Mouse (Mus musculus): ENCODE data around the gene Edem1. TPM values are rescaled to one million over a fixed set of nuclear protein-coding genes. Genes with fewer than 3 reads are reported as not detected.

The Edem1 gene
- polyA plus RNA-seq, 1 experiment from 2014 or later: 21.5 TPM

DNA sequence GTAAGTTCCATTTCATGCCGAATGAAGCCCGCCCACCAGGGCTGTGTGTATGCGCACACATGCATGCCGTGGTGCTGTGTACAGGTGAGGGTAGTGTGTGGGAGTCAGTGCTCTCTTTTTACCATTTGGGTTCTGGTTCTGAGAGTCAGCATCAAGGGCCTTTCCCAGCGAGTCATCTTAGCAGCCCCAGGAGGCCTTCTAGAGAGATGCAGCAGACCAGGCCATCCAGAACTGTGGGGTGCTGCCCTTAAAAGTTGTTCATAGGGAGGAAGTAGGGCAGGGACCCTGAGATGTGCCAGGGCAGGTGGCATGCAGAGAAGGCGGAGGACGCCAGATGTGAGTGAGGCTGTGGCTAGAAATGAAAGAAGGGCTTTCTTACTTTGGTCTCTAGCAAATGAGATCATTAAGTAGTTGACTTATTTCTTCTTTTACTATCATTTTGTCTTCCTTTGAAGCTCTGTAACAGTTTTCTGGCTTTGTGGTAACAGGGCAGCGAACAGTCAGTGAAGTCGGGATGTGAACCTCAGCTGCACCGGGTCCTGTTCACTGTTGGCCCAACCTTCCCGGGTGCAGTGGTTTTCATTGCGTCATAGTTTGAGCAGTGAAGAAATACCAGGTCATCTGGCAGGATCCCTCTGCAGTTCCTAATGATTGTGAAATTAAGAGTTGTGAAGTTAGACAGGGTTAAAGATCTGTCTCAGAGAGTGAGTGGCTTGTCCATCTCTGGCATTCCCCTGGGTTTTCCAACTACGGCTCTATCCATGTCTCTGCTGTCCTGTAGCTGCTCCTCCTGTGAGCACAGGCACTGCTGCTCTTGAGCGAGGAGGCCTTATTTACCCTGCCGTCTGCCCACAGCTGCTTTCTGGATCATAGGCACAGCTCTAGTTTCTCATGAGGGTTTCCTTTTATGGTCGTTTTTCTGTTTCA is 7.6 kb downstream of the Edem1 start:
- Histone ChIP-seq H3K4me3 (no peak overlapping the region), H3K27me3 (ENCODE audit: low read depth, poor library complexity, severe bottlenecking) (no peaks in the 10 kb centered on the region), H3K27ac (no peak overlapping the region), H3K9me3 (replicated peaks) (no peaks in the 10 kb centered on the region), H3K4me1 (peaks cover 7% of the 10 kb centered on the region), H3K36me3 (peaks cover 52% of the 10 kb centered on the region)
- 90% methylated on average over 16 of the region's 16 CpGs for WGBS
- no peak for DNase-seq (ENCODE audit: low spot score)

GRCm38 (mm10) chr6:108837081-108837480 is 8.6 kb downstream of the Edem1 start:
- no peak for DNase-seq (ENCODE audit: low spot score)
- Histone ChIP-seq H3K27me3 (ENCODE audit: low read depth, poor library complexity, severe bottlenecking) (no peaks in the 10 kb centered on the region), H3K36me3 (peaks cover 57% of the 10 kb centered on the region), H3K4me3 (no peak overlapping the region), H3K4me1 (peaks cover 4% of the 10 kb centered on the region; the same call in 1 of the 2 replicates), H3K9me3 (replicated peaks) (no peaks in the 10 kb centered on the region), H3K27ac (no peak overlapping the region)
- 92% methylated on average over 4 of the region's 4 CpGs for WGBS

GRCm38 (mm10) chr6:108837958-108838357 is 9.5 kb downstream of the Edem1 start:
- WGBS: 94% methylated on average over 4 of the region's 4 CpGs
- Histone ChIP-seq H3K9me3 (replicated peaks) (no peaks in the 10 kb centered on the region), H3K4me1 (peaks cover 4% of the 10 kb centered on the region; the same call in 1 of the 2 replicates), H3K27me3 (ENCODE audit: low read depth, poor library complexity, severe bottlenecking) (no peaks in the 10 kb centered on the region), H3K27ac (no peak overlapping the region), H3K4me3 (no peak overlapping the region), H3K36me3 (peaks cover 65% of the 10 kb centered on the region)
- no peak for DNase-seq (ENCODE audit: low spot score)

- Histone ChIP-seq H3K4me1 (peaks cover 4% of the 10 kb centered on the region; the same call in 1 of the 2 replicates), H3K36me3 (peaks cover 80% of the 10 kb centered on the region), H3K4me3 (no peak overlapping the region), H3K27ac (no peak overlapping the region), H3K9me3 (replicated peaks) (no peaks in the 10 kb centered on the region), H3K27me3 (ENCODE audit: low read depth, poor library complexity, severe bottlenecking) (no peaks in the 10 kb centered on the region)
- WGBS: 92% methylated on average over 4 of the region's 4 CpGs
- no peak for DNase-seq (ENCODE audit: low spot score)
Measured at GRCm38 (mm10) chr6:108839432-108839831, 11.0 kb downstream of the Edem1 start.

DNA sequence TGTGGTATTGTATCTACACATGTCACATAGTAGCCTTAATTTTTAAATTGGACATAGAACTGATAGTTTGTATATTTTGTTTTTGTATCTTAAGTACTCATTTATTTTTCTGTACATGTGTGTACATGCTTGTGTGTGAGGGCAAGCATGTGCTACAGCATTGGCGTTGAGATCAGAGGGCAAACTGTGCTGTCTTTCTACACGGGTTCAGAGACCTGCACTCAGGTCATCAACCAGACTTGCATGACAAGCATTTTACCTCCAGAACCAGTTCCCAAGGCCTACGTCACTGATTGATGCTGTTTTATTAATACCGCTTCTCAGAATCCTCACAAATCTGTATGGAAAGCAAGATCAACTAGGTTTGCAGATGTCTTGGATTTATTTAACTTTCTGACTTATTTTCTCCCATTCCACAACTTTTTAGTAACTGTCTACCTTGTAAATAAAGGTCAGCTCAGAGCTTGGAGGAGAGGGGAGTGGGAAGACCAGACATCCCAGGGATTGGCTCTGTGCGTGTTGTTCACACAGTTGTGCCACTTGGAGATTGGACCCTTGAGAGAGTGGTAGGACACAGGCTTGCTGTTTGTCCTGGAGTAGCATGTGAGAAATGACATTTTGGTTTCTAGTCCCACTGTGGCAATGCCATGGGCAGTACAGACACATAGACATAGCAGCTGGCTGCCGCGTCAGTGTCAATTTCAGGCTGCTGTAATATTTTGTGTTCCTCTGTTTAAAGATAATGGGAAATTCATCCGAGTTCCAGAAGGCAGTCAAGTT is 12.6 kb downstream of the Edem1 start:
- Histone ChIP-seq H3K4me1 (no peaks in the 10 kb centered on the region), H3K36me3 (peaks cover 92% of the 10 kb centered on the region), H3K4me3 (no peak overlapping the region), H3K9me3 (replicated peaks) (no peaks in the 10 kb centered on the region), H3K27ac (no peak overlapping the region), H3K27me3 (ENCODE audit: low read depth, poor library complexity, severe bottlenecking) (no peaks in the 10 kb centered on the region)
- no peak for DNase-seq (ENCODE audit: low spot score)
- WGBS: 96% methylated on average over 8 of the region's 8 CpGs

DNA sequence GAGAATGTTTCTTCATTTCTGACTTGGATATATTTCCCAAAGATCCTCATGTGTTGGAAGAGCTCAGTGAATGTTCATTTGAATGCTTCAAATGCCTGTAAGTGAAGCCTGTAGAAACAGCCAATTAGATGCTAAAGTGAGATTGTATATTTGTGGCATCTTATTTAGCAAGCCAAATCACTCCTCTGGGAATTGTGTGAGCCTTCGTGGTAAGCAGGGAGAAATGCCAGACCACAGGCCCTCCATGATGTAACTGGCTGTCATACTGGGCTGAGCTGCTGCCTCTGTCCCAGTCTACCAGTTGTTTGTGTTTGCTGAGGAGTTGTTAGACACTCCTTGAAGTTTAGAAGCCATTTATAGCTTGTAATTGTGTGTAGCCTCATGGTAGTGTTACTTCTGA is 15.2 kb downstream of the Edem1 start:
- H3K36me3 ChIP-seq: peaks cover 89% of the 10 kb centered on the region
- no peaks in the 10 kb centered on the region for H3K9me3 ChIP-seq (replicated peaks)
- H3K4me3 ChIP-seq: no peak overlapping the region
- no peaks in the 10 kb centered on the region for H3K27me3 ChIP-seq (ENCODE audit: low read depth, poor library complexity, severe bottlenecking)
- no peaks in the 10 kb centered on the region for H3K4me1 ChIP-seq
- no peak overlapping the region for H3K27ac ChIP-seq
- no peak for DNase-seq (ENCODE audit: low spot score)
- 88% methylated on average over 1 of the region's 1 CpGs for WGBS

DNA sequence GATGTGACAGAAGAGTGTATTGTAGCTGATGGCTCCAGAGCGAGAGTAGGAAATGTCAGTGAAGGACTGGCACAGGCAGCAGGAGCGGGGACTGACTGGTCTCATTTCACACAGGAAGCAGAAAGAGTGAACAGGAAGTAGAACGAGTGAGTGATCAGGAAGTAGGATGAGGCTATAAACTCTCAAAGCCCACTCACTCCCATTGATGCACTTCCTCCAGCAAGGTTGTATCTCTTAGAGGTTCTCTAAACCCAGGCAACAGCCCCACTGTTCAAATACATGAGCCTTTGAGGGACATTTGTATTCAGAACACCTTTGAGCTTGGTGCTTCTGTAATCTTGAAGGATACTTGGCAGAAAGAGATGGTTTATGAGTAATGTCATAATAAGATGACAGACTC is 15.7 kb downstream of the Edem1 start:
- Histone ChIP-seq H3K27me3 (ENCODE audit: low read depth, poor library complexity, severe bottlenecking) (no peaks in the 10 kb centered on the region), H3K4me1 (no peaks in the 10 kb centered on the region), H3K27ac (no peak overlapping the region), H3K4me3 (no peak overlapping the region), H3K9me3 (replicated peaks) (no peaks in the 10 kb centered on the region), H3K36me3 (peaks cover 91% of the 10 kb centered on the region)
- DNase-seq (ENCODE audit: low spot score): no peak
- WGBS: 85% methylated on average over 3 of the region's 3 CpGs

GRCm38 (mm10) chr6:108844771-108845170 is 16.3 kb downstream of the Edem1 start:
- H3K4me1 ChIP-seq: no peaks in the 10 kb centered on the region
- no peaks in the 10 kb centered on the region for H3K9me3 ChIP-seq (replicated peaks)
- WGBS: 93% methylated on average over 7 of the region's 7 CpGs
- H3K4me3 ChIP-seq: no peak overlapping the region
- peaks cover 89% of the 10 kb centered on the region for H3K36me3 ChIP-seq
- no peak for DNase-seq (ENCODE audit: low spot score)
- no peaks in the 10 kb centered on the region for H3K27me3 ChIP-seq (ENCODE audit: low read depth, poor library complexity, severe bottlenecking)
- H3K27ac ChIP-seq: no peak overlapping the region

GRCm38 (mm10) chr6:108852088-108852670 is 23.7 kb downstream of the Edem1 start:
- 96% methylated on average over 8 of the region's 8 CpGs for WGBS
- no peaks in the 10 kb centered on the region for H3K9me3 ChIP-seq (replicated peaks)
- no peaks in the 10 kb centered on the region for H3K27me3 ChIP-seq (ENCODE audit: low read depth, poor library complexity, severe bottlenecking)
- no peak overlapping the region for H3K4me3 ChIP-seq
- peaks cover 93% of the 10 kb centered on the region for H3K36me3 ChIP-seq
- no peak for DNase-seq (ENCODE audit: low spot score)
- no peak overlapping the region for H3K27ac ChIP-seq
- H3K4me1 ChIP-seq: no peaks in the 10 kb centered on the region

DNA sequence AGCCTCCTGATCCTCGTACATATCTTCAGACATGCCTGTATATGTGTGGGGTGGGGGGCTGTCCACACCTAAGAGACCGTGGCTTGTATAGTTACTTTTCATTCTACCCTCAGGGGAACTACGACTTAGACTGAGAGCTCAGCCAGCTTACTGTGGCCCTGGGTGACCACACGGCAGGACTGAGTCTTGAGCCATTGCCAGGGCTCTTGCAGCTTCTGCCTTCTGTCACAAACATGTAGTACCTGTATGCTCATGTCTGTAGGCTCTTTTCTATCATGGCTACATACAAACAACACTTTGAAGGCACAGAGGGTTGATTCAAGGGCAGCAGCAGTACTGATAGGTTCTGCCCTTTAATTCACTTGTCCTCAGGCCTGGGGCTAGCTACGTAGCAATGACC is 24.5 kb downstream of the Edem1 start:
- Histone ChIP-seq H3K27ac (no peak overlapping the region), H3K4me3 (no peak overlapping the region), H3K36me3 (peaks cover 93% of the 10 kb centered on the region), H3K9me3 (replicated peaks) (no peaks in the 10 kb centered on the region), H3K4me1 (no peaks in the 10 kb centered on the region), H3K27me3 (ENCODE audit: low read depth, poor library complexity, severe bottlenecking) (no peaks in the 10 kb centered on the region)
- WGBS: 95% methylated on average over 5 of the region's 5 CpGs
- no peak for DNase-seq (ENCODE audit: low spot score)

GRCm38 (mm10) chr6:108858583-108858982 is 30.1 kb downstream of the Edem1 start:
- Histone ChIP-seq H3K4me3 (no peak overlapping the region), H3K9me3 (replicated peaks) (no peaks in the 10 kb centered on the region), H3K27ac (no peak overlapping the region), H3K4me1 (no peaks in the 10 kb centered on the region), H3K36me3 (peaks cover 54% of the 10 kb centered on the region), H3K27me3 (ENCODE audit: low read depth, poor library complexity, severe bottlenecking) (no peaks in the 10 kb centered on the region)
- WGBS: 98% methylated on average over 9 of the region's 9 CpGs
- DNase-seq (ENCODE audit: low spot score): no peak

DNA sequence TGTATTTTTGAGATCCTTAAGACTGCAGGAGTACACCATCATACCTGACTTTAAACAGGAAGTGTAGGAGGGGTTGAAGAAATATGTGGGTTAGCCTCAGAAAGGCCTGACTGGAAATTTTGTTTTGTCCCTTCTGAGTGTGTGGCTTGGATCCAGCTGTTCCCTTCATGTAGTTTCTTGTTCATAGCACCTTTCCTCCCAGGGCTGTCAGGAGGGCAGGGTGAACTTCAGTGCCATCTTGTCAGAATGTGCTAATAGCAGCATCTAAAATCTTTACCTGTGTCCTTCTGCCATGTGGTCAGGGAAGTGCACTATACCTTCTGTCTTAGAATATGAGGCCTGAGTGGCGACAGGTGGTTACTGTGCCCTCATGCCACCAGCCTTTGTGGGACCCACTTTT is 32.8 kb downstream of the Edem1 start:
- WGBS: 94% methylated on average over 1 of the region's 1 CpGs
- DNase-seq (ENCODE audit: low spot score): no peak
- H3K27ac ChIP-seq: no peak overlapping the region
- H3K27me3 ChIP-seq (ENCODE audit: low read depth, poor library complexity, severe bottlenecking): no peaks in the 10 kb centered on the region
- no peak overlapping the region for H3K4me3 ChIP-seq
- H3K36me3 ChIP-seq: peaks cover 28% of the 10 kb centered on the region
- H3K9me3 ChIP-seq (replicated peaks): no peaks in the 10 kb centered on the region
- H3K4me1 ChIP-seq: no peaks in the 10 kb centered on the region

DNA sequence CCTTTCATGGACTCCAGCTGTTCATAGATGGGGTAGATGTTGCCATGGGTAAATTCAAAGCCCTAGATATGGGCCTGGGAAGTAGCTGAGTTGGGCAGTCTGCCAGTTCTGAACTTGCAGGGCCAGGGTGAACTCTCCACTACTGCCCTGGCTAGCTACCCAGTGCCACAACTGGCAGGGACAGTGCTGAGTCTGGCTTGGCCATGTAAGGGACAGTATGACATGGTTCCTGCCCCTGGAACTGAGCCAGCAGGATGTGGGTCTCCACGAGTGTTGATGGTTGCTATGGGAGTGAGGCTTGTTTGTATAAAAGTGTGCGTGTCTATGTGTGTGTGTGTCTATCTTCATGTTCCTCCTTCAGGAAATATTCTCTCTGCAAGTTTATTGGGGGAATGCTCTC is 34.1 kb downstream of the Edem1 start:
- DNase-seq (ENCODE audit: low spot score): no peak
- no peaks in the 10 kb centered on the region for H3K9me3 ChIP-seq (replicated peaks)
- WGBS: 91% methylated on average over 2 of the region's 2 CpGs

More for the DNA sequence above, 34.1 kb downstream of the Edem1 start:
- Histone ChIP-seq H3K27me3 (ENCODE audit: low read depth, poor library complexity, severe bottlenecking) (no peaks in the 10 kb centered on the region), H3K36me3 (peaks cover 18% of the 10 kb centered on the region), H3K4me3 (no peak overlapping the region), H3K4me1 (no peaks in the 10 kb centered on the region), H3K27ac (no peak overlapping the region)

Measured in limb, embryonic 10.5 days (tissue).